Mouse (Mus musculus) kidney, adult 2 months (tissue): ENCODE measurements around the gene Iah1.

Experiments used
- CTCF ChIP-seq: fragments of 200-500 bp; conservative IDR thresholded peaks from 2 replicates; pipeline ENCODE4 v1.5.1; 2011; ENCODE audit warnings: low read depth, mild to moderate bottlenecking, control low read depth, low read length, moderate library complexity, mixed read lengths; ENCODE audit not compliant: insufficient read depth, insufficient read length
- POLR2A ChIP-seq: fragments of 200-500 bp; IDR thresholded peaks from one replicate; pipeline ENCODE4 v1.6.1; 2011; ENCODE audit warnings: low read depth, low read length, control low read depth

DNA sequence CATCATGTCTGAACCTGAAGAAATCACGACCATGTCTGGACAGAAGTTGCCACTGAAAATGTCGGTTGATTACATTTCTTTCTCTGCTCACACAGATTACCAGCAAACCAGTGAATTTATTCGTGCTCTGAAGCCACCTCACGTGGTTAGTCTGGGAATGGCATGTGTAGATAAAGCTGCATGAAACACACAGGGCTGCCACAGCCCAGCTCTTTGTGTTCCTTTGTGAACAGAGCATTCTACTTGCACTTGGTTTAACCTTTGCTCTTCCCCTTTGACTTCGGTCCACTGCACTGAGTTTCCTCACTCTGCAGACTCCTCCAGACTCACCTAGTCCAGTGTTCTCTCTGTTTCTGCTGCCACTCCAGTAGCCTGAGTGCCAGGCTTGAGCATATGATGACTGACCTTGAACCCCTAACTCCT is 13.8 kb upstream of the Iah1 start:
- TF ChIP-seq CTCF (no peak), POLR2A (no peak)
